Mouse (Mus musculus) forebrain, embryonic 12.5 days (tissue): ENCODE data around the gene Igflr1. TPM values are rescaled to one million over a fixed set of nuclear protein-coding genes. Genes with fewer than 3 reads are reported as not detected.

Experiments used
- ATAC-seq: fragments of 200-750 bp; cut with Nextera tagmentation; 2 replicates; pipeline ENCODE4 v1.8.0; 2017; ENCODE audit warnings: moderate TSS enrichment; ENCODE audit not compliant: low FRiP score
- H3K27ac ChIP-seq: fragments of 300-500 bp; sonication (generic); 2 replicates; pipeline ENCODE4 v1.5.1; 2016; ENCODE audit warnings: mild to moderate bottlenecking
- H3K27me3 ChIP-seq: fragments of 300-500 bp; sonication (generic); 2 replicates; pipeline ENCODE4 v1.6.1; 2016; ENCODE audit warnings: mild to moderate bottlenecking
- H3K36me3 ChIP-seq: fragments of 300-500 bp; sonication (generic); replicated peaks from 2 replicates; pipeline ENCODE4 v1.6.1; 2016; ENCODE audit warnings: mild to moderate bottlenecking
- H3K4me1 ChIP-seq: fragments of 300-500 bp; sonication (generic); 2 replicates; pipeline ENCODE4 v1.6.1; 2016
- H3K4me2 ChIP-seq: fragments of 300-500 bp; sonication (generic); 2 replicates; pipeline ENCODE4 v1.6.1; 2016; ENCODE audit warnings: mild to moderate bottlenecking, moderate library complexity
- H3K4me3 ChIP-seq: fragments of 300-500 bp; sonication (generic); replicated peaks from 2 replicates; pipeline ENCODE4 v1.5.1; 2016; ENCODE audit warnings: mild to moderate bottlenecking
- H3K9ac ChIP-seq: fragments of 300-500 bp; sonication (generic); 2 replicates; pipeline ENCODE4 v1.6.1; 2016; ENCODE audit warnings: mild to moderate bottlenecking
- H3K9me3 ChIP-seq: fragments of 300-500 bp; sonication (generic); 2 replicates; pipeline ENCODE4 v1.6.1; 2016
- WGBS: fragments of 180-500 bp; shearing (Covaris S2); methylation state at CpG from one replicate; pipeline ENCODE4 v1.1.7; 2016; 5-methylcytosine and 5-hydroxymethylcytosine counted together
- polyA plus RNA-seq: library from polyadenylated mRNA; unstranded; fragments of >200 nt; fragmentation: Nextera tagmentation; extraction: Ambion mirVana; gene quantifications from 2 replicates; pipeline ENCODE4 v1.2.1, GENCODE M21; 2016

Igflr1 gene
- polyA plus RNA-seq, 1 experiment from 2014 or later = 5.6 TPM

DNA sequence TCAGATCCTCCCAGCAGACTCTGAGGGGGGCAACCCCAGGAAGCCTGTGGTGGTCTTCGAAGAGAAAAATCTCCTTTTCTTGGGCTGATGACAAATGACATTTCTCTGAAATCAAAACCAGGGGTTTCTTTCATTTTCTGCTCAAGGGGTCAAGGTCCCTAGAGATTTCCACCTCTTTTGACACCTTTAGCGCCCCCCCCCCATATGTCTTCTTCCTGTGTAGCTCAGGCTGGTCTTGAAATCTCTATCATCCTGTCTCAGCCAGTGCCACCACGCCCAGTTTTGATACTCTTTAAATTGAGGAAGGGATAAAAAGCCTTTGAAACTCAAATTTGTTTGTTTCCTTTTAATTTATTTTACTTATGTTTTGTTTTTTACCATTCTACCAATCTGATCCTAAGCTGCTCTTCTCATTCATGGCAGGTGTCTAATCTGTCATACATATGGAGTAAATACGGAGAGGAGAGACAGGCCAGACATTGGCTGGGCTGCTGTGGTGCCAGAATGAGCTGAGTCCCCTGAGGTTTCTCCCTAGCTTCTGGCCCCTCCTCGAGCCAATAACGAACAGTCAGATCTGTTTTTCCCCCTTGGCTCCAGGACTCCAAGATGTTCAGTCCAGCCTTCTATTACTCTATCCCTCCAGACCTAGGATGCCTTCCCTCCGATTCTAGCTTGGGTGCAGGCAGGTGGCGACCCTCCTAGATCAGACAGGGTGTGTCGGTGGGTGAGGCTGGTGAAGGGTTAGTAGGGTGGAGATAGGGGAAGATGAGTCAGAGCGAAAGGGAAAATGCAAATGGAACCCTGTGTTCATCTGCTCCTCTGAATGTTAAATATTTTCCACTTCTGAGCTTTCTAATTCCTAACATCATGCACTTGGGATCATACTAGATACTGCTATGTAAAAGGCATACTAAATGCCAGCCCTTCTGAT, 28.6 kb downstream of the Igflr1 start:
- no peak for ATAC-seq
- Histone ChIP-seq H3K4me2 (no peak overlapping the region), H3K4me1 (peaks cover 8% of the 10 kb centered on the region), H3K27ac (no peak overlapping the region), H3K4me3 (no peak overlapping the region), H3K27me3 (no peaks in the 10 kb centered on the region), H3K36me3 (no peaks in the 10 kb centered on the region), H3K9ac (no peak overlapping the region), H3K9me3 (no peaks in the 10 kb centered on the region)
- WGBS = 81% methylated on average over 10 of the region's 10 CpGs

DNA sequence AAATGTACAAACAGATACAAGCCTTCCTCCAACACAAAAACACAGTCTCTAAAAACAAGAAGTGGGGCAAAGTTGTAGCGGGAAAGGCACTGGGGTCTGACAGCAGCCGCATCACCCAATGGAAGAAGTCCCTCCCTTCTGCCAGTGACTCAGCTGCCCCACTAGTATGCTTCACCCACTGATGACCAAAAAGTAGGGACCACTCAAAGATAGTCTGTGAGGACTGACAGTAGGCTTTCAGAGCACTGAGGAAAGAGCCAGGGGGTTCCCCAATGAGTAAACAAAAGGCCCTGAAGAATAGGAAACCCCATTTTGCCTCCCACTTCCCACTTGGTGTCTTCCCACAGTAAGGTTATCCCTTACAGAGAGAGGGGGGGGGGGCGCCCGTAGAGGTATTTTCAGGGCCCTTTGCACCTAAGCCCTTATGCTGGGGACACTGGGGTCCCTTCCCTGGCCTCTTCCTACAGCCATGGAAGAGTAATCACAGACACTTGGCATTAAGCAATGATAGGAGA, 29.3 kb downstream of the Igflr1 start:
- Histone ChIP-seq H3K27ac (no peak overlapping the region), H3K36me3 (no peaks in the 10 kb centered on the region), H3K27me3 (no peaks in the 10 kb centered on the region), H3K4me3 (no peak overlapping the region), H3K9ac (no peak overlapping the region), H3K4me1 (peaks cover 10% of the 10 kb centered on the region), H3K4me2 (no peak overlapping the region), H3K9me3 (no peaks in the 10 kb centered on the region)
- ATAC-seq = no peak
- 67% methylated on average over 4 of the region's 4 CpGs for WGBS

DNA sequence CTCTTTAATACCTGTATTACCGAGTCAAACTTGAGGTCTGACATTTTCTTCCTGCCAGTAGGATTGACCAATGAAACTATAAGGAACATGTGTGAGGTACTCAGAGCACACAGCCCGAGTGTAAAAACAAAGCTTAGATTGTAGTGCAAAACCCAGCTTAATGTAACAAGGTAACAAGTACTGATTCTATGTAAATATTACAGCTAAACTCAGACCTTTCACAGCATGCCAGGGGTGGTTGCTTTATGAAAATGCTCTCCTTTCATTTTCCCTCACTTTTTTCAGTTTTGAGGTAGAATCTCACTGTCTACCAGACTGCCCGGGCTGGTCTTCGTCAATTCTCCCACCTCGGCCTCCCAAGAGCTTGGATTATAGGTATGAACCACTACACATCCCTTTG, 30.9 kb downstream of the Igflr1 start:
- no peak overlapping the region for H3K4me2 ChIP-seq
- H3K27me3 ChIP-seq = no peaks in the 10 kb centered on the region
- H3K9ac ChIP-seq = no peak overlapping the region
- H3K4me3 ChIP-seq = no peak overlapping the region
- H3K36me3 ChIP-seq = no peaks in the 10 kb centered on the region
- H3K4me1 ChIP-seq = peaks cover 11% of the 10 kb centered on the region
- no peaks in the 10 kb centered on the region for H3K9me3 ChIP-seq
- ATAC-seq = no peak
- 86% methylated on average over 5 of the region's 5 CpGs for WGBS
- no peak overlapping the region for H3K27ac ChIP-seq

DNA sequence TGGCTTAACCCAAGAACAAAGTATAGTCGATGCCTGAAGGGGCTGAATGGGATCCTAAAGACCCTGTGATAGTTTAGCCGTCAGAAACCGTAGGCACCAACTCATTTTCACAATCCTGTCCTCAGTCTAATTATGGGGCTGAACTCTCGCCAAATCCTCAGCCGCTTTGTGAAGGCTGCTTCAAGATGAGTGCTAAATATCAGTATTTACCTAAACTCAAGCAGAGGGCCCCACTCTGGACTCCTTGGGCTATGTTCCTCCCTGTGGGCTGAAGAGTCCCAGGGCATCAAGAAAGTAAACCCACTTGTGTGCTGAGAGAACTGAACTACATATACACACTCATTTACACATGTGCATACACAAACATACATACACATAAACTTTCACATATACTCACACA, 31.6 kb downstream of the Igflr1 start:
- Histone ChIP-seq H3K4me3 (no peak overlapping the region), H3K9ac (no peak overlapping the region), H3K4me2 (no peak overlapping the region), H3K4me1 (peaks cover 11% of the 10 kb centered on the region), H3K9me3 (no peaks in the 10 kb centered on the region), H3K27ac (no peak overlapping the region), H3K27me3 (no peaks in the 10 kb centered on the region), H3K36me3 (no peaks in the 10 kb centered on the region)
- no peak for ATAC-seq
- WGBS = 71% methylated on average over 5 of the region's 5 CpGs

DNA sequence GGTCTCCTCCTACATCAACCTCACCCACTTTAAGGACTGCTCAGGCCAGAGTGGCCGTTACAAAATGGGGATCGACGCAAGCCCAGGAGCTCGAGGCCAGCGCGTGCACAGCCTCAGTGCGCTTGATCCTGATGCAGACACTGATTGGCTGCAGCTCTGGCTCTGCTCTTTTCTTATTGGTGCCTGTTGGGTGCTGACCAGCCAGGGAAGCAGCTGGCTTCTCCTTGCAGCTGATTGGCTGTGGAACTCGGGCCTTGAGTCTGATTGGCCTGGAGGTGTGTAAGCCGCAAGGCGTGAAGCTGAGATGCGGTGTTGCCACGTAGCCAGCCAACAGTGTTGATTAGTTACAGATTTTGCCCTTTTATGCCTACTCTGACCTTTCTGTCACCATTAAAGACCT, 33.6 kb downstream of the Igflr1 start, which contains the start of gene Zbtb32:
Gene Zbtb32, minus strand, starts transcription at position 124 of the 400 bp plus-strand sequence.
- Histone ChIP-seq H3K4me1 (peaks cover 8% of the 10 kb centered on the region), H3K9ac (peak within 1 kb of the TSS; percentile 21; the same call in 1 of the 2 replicates), H3K27ac (peak within 1 kb of the TSS; percentile 53; the same call in 1 of the 2 replicates), H3K4me3 (0 out of 2 replicates have a peak within 1 kb of the TSS, but pooled peaks have one; percentile 13), H3K27me3 (no peaks in the 10 kb centered on the region), H3K4me2 (peak within 1 kb of the TSS; percentile 40), H3K36me3 (no peaks in the 10 kb centered on the region), H3K9me3 (no peaks in the 10 kb centered on the region)
- ATAC-seq = no peak
- 94% methylated on average over 12 of the region's 12 CpGs for WGBS

DNA sequence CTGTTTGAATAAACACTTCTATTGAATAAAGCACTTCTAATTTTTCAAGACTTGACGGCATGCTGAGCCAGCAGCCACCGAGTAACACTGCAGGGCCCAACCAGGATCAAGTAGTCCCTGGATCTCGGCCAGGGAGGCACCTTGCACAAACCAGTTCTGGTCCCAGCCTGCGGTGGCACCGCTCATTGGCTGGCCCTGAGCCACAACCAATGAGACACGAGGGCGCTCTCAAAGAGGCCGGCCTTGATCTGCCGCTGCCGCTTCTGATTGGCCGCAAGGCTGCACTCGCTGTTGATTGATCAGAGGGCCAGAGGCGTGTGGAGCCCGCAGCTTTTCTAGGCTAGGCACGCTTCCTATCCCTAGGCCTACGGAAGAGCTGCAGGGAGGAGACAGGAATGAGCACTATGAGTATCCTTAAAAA, 34.7 kb downstream of the Igflr1 start:
- no peaks in the 10 kb centered on the region for H3K9me3 ChIP-seq
- H3K9ac ChIP-seq = peak overlapping the region; percentile 21; the same call in 1 of the 2 replicates
- H3K4me2 ChIP-seq = peak overlapping the region; percentile 40
- ATAC-seq = peak; percentile 99
- H3K4me3 ChIP-seq = peak overlapping the region; percentile 13; the same call in 1 of the 2 replicates
- WGBS = 2% methylated on average over 16 of the region's 16 CpGs
- peak overlapping the region; percentile 53 for H3K27ac ChIP-seq
- no peaks in the 10 kb centered on the region for H3K27me3 ChIP-seq
- no peaks in the 10 kb centered on the region for H3K36me3 ChIP-seq
- H3K4me1 ChIP-seq = peaks cover 8% of the 10 kb centered on the region

DNA sequence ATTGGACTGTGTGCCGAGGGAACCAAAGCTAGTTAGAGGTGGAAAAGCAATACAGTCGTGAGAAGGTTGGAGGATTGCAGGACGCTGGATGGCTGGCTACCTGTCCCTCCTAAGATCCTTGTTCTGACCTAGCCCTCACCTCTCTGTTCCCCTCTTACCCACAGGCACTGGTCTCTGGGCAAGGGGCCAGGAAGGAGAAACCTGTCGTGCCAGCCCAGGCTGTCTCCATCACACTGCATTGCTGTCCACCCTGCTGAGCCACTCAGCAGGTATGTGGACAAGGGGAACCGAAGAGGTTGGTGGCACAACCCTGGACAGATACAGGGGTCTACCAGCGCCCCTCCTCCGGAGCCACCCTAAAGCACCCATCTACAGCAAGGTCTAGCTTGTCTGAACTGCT, 35.4 kb downstream of the Igflr1 start:
- H3K27ac ChIP-seq = 0 out of 2 replicates have a peak overlapping the region, but pooled peaks have one; percentile 53
- no peaks in the 10 kb centered on the region for H3K9me3 ChIP-seq
- no peaks in the 10 kb centered on the region for H3K36me3 ChIP-seq
- ATAC-seq = no peak
- no peak overlapping the region for H3K4me3 ChIP-seq
- H3K9ac ChIP-seq = no peak overlapping the region
- WGBS = 69% methylated on average over 7 of the region's 7 CpGs
- H3K27me3 ChIP-seq = no peaks in the 10 kb centered on the region
- H3K4me1 ChIP-seq = peaks cover 8% of the 10 kb centered on the region
- peak overlapping the region; percentile 40; the same call in 1 of the 2 replicates for H3K4me2 ChIP-seq

DNA sequence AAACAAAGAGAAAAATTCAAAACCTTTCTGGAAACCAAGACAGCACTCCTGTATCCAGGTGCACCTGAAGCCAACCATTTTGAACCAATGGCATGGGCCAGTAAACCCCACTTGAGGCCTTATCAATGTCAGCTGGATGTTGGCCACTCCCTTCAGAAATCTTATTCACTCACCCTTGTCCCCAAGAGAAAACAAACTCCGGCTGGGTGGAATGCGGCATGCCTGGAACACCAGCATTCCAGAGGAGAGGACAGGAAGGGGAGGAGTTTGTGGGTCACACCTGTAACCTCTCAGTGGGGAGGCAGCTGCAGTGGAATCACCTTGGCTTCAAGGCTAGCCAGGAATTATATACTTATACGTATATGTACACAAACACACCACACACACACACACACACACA, 37.4 kb downstream of the Igflr1 start:
- Histone ChIP-seq H3K4me1 (peaks cover 8% of the 10 kb centered on the region), H3K36me3 (no peaks in the 10 kb centered on the region), H3K4me3 (no peak overlapping the region), H3K27ac (no peak overlapping the region), H3K9ac (no peak overlapping the region), H3K9me3 (no peaks in the 10 kb centered on the region), H3K27me3 (no peaks in the 10 kb centered on the region), H3K4me2 (no peak overlapping the region)
- 68% methylated on average over 3 of the region's 3 CpGs for WGBS
- no peak for ATAC-seq

DNA sequence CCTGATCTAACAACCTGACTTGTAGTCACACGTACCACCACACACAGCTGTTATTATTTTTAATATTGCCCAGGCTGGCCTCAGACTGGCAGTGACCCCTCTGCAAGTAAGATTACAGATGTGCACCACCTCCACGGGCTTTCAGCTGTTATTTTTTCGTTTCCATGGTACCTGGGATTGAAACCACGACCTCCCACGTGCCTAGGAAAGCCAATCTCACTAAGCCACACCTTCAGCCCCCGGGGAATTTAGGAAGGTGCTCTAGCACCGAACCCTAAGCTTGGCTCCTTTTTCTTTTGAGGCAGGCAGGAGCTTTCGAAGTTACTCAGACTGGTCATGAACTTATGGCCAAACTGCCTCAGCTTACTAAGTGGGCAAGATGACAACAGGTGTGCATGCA, 39.2 kb downstream of the Igflr1 start:
- Histone ChIP-seq H3K9ac (no peak overlapping the region), H3K9me3 (no peaks in the 10 kb centered on the region), H3K27me3 (no peaks in the 10 kb centered on the region), H3K4me1 (peaks cover 8% of the 10 kb centered on the region), H3K4me2 (no peak overlapping the region), H3K4me3 (no peak overlapping the region), H3K36me3 (no peaks in the 10 kb centered on the region), H3K27ac (no peak overlapping the region)
- ATAC-seq = no peak
- 65% methylated on average over 8 of the region's 8 CpGs for WGBS

DNA sequence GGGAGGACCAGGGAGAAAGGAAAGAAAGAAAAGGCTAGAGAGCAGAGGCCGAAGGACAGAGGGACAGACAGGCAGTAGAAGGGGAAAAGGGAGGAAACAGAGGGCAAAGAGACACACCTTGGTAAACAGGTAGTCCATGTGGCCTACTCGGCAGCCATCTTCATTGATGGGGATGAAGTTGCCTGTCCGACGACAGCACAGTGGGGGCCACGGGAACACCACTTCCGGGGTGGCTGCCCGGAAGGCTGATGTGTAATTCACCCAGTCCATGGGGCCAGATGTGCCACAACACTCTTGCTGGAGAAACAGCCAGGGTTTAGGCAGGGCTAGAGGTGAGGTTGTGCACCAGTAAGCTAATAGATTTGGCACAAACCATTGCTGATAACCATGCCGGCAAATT, 39.7 kb downstream of the Igflr1 start:
- H3K9ac ChIP-seq = no peak overlapping the region
- no peak overlapping the region for H3K4me3 ChIP-seq
- H3K27ac ChIP-seq = no peak overlapping the region
- WGBS = 89% methylated on average over 8 of the region's 8 CpGs
- peaks cover 4% of the 10 kb centered on the region; the same call in 1 of the 2 replicates for H3K4me1 ChIP-seq
- H3K9me3 ChIP-seq = no peaks in the 10 kb centered on the region
- no peak overlapping the region for H3K4me2 ChIP-seq
- H3K36me3 ChIP-seq = no peaks in the 10 kb centered on the region
- no peaks in the 10 kb centered on the region for H3K27me3 ChIP-seq
- ATAC-seq = no peak

DNA sequence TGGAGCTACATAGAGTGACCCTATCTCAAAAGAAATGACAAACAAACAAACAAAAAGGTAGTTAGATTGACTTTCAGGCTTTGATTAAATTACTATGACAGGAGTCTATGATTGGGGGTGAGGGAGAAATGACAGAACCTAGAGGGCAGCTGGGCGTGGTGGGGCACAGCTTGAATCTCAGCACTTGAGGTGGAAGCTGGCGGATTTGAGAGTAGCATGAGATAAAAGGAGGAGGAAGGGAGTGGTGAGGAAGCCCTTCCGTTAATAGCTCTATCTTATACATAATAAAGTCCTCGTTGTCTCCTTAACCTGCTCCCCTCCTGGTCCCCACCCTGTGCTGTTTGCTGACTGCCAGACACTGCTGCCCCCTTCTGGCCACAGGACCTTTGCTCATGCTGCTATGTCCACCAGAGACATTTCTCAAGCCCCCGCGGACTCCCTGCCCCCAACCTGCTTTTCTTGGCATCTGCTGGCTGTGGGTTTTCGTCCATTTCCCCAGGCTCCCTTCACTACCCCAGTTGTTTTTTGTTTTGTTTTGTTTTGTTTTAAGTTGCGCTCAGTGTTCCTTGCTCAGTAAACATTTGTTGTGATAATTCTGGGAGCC, 42.6 kb downstream of the Igflr1 start:
- WGBS = 33% methylated on average over 8 of the region's 8 CpGs
- no peaks in the 10 kb centered on the region for H3K9me3 ChIP-seq
- no peak for ATAC-seq
- H3K4me3 ChIP-seq = no peak overlapping the region
- H3K4me2 ChIP-seq = no peak overlapping the region
- H3K36me3 ChIP-seq = no peaks in the 10 kb centered on the region
- no peaks in the 10 kb centered on the region for H3K27me3 ChIP-seq
- H3K9ac ChIP-seq = no peak overlapping the region
- H3K27ac ChIP-seq = no peak overlapping the region
- no peaks in the 10 kb centered on the region for H3K4me1 ChIP-seq

DNA sequence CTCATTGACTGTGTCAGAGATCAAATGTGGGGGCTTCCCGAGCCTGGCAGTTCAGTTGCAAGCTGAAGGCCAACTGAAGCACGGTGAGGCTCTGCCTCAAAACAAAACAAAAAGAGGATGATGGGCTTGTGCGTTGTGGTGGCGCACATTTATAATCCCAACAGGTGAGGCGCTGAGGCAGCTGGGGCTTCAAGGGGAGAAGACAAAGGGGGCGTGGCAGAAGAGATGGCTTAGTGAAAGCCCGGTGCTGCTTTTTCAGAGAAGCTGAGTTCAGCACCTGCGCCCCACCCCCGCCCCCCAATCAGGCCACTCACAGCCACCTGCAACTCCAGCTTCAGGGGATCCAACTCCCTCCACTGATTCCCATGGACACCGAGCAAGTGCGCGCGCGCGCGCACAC, 43.2 kb downstream of the Igflr1 start:
- no peaks in the 10 kb centered on the region for H3K4me1 ChIP-seq
- no peaks in the 10 kb centered on the region for H3K9me3 ChIP-seq
- no peak overlapping the region for H3K4me2 ChIP-seq
- no peak overlapping the region for H3K4me3 ChIP-seq
- no peak overlapping the region for H3K9ac ChIP-seq
- H3K27ac ChIP-seq = no peak overlapping the region
- no peaks in the 10 kb centered on the region for H3K36me3 ChIP-seq
- no peaks in the 10 kb centered on the region for H3K27me3 ChIP-seq
- ATAC-seq = no peak
- WGBS = 43% methylated on average over 16 of the region's 16 CpGs
